Mouse (Mus musculus): ENCODE results near the gene 4930513O06Rik.

GRCm38 (mm10) chrX:139134031-139134430 lies 48.0 kb downstream of the 4930513O06Rik start:
- no peak for TF ChIP-seq EP300 (IDR thresholded peaks at IDR 0.05; ENCODE audit: low read depth)
- TF ChIP-seq CTCF (IDR thresholded peaks at IDR 0.05; ENCODE audit: low read depth) = no peak

All from heart, postnatal 0 days (tissue).